Mouse (Mus musculus) olfactory bulb, adult 2 months (tissue): Measurements from ENCODE around the gene 5330417H12Rik. TPM values are rescaled to one million over a fixed set of nuclear protein-coding genes. Genes with fewer than 3 reads are reported as not detected.

Experiments
- H3K27ac ChIP-seq: fragments of 200-500 bp; 2 replicates; pipeline ENCODE4 v1.5.1; 2012; ENCODE audit warnings: low read depth, low read length; ENCODE audit not compliant: insufficient read depth
- H3K4me1 ChIP-seq: fragments of 200-500 bp; 2 replicates; pipeline ENCODE4 v1.6.1; 2012; ENCODE audit warnings: low read length; ENCODE audit not compliant: control insufficient read depth, insufficient read depth
- H3K4me3 ChIP-seq: fragments of 200-500 bp; 2 replicates; pipeline ENCODE4 v1.5.1; 2012; ENCODE audit warnings: mild to moderate bottlenecking, low read depth, low read length, moderate library complexity; ENCODE audit not compliant: insufficient read depth
- CTCF ChIP-seq: fragments of 200-500 bp; IDR thresholded peaks from 2 replicates; pipeline ENCODE4 v1.5.1; 2012; ENCODE audit warnings: low read depth, mild to moderate bottlenecking, low read length, moderate library complexity; ENCODE audit not compliant: insufficient read depth
- POLR2A ChIP-seq: fragments of 200-500 bp; IDR thresholded peaks from 2 replicates; pipeline ENCODE4 v1.6.1; 2012; ENCODE audit warnings: mild to moderate bottlenecking, low read depth, low read length, moderate library complexity; ENCODE audit not compliant: insufficient read depth
- WGBS: fragments of 180-500 bp; shearing (Covaris S2); methylation state at CpG from one replicate; pipeline ENCODE4 v1.1.7; 2018; 5-methylcytosine and 5-hydroxymethylcytosine counted together
- polyA plus RNA-seq: library from polyadenylated mRNA; stranded (reverse); fragments of >200 nt; gene quantifications from 2 replicates; pipeline ENCODE4 v1.2.4, GENCODE M21; 2012; ENCODE audit warnings: low replicate concordance; ENCODE audit not compliant: missing spikeins, insufficient read depth, insufficient read length

5330417H12Rik gene
- polyA plus RNA-seq, result not detected in 2 replicates

DNA sequence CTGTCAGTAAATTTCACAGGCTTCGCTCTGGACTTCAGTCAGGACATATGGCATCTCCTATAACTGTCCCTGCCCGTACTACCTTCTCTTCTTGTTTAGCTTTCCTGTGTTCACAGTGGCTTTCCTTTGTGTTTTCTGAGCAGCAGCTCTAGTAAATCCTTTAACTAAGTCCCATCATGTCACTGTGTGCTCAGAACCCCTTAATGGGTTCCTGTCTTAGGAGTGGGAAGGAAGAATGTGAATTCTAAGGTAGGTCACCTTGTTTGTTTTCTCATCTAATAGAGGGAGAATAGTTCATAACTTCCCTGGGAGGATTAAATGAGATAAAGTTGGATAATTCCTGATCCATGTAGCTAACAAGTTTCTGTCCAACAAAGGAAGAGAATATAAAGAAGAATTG lies at the start of gene 5330417H12Rik:
5330417H12Rik (minus strand) TSS at position 101 of the 400 bp plus-strand sequence.
- 90% methylated on average over 2 of the region's 2 CpGs for WGBS
- Histone ChIP-seq H3K4me1 (no peaks in the 10 kb centered on the region), H3K4me3 (no peak within 1 kb of the TSS), H3K27ac (no peak within 1 kb of the TSS)
- TF ChIP-seq POLR2A, result no peak

DNA sequence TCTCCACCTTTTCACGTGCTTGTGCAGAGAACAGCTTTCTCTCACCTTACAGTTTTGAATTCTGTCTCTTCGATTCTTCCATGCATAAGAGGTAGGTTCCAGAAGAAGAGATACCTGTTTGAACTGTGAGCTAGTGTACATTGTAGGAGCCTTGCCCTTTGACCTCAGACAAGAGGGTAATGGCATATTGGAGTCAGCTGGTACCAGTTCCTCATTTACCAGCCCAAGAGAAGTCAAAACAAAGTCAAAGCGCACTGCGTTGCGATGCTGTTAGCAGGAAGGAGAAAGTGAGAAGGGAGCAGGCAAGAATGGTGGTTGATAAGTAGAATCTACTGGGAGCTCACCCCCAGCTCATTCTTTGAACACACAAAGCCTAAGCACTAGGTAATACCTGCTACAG lies 43.6 kb upstream of the 5330417H12Rik start:
- no peak overlapping the region for H3K4me3 ChIP-seq
- no peak overlapping the region for H3K27ac ChIP-seq
- WGBS, result 94% methylated on average over 5 of the region's 5 CpGs
- TF ChIP-seq POLR2A (no peak), CTCF (no peak)
- peaks cover 22% of the 10 kb centered on the region for H3K4me1 ChIP-seq

DNA sequence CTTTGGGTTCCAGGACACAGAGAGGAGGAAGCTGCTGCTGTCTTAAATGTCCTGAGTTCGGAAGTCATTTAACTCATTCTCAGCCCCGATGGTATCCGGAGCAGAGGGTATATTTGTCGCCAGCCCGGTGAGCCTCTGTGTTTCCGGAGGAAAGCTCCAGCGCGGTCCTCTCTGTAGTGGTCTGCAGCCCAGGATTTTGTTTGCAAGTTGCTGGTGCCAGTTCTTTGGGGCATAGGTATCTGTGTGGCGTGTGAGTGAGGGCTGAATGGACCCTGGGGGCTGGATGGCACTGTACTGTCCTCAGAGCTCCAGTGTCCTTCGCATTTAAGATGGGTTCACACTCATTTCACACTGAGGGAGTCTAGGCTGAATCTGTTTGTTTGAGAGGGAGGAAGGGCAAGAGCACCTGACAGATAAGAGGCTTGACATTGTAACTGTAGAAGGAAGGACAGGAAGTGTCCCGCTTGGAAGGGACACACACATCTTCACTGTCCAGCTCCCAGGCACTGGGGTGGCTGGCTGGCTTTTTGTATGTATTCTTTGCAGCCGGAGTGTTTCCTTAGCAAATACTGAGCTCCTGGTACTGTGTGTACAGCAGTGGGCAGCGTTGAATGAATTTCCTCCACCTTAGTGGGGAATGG lies 41.4 kb upstream of the 5330417H12Rik start:
- peak overlapping the region; percentile 38 for H3K27ac ChIP-seq
- H3K4me3 ChIP-seq, result peak overlapping the region; percentile 34
- peaks cover 22% of the 10 kb centered on the region for H3K4me1 ChIP-seq
- no peak for TF ChIP-seq POLR2A
- TF ChIP-seq CTCF, result no peak
- 25% methylated on average over 13 of the region's 13 CpGs for WGBS

DNA sequence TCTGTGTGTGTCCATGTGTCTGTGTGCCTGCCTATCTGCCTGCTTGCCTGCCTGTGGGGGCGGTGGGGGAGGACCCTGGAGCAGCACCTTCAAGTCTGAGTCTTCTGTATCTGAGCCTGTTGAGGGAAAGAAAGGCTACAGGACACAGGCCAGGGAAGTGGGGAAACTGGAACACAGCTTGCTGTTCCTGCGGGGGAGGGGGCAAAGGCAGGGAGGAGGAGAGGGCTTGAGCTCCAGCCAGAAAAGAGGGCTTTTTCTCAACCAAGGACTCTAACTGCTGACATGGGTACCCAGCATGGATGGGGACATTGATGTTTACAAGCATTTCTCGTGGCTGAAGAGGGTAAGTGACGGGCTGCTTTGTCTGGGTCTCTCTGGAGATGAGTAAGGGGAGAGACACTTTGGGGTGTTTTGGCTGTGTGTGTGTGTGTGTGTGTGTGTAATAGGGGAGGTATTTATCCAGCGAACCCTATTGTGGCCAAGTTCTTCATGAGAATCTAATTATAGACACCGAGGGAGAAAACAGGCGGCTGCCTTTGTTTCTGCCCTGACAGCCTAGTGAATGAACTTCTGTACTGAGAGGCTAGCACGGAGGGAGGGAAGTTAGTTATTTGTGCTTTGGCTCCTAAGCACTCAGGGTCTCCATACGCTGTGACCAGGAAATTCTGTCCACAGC lies 40.8 kb upstream of the 5330417H12Rik start:
- no peak for TF ChIP-seq CTCF
- TF ChIP-seq POLR2A, result no peak
- WGBS, result 12% methylated on average over 9 of the region's 9 CpGs
- peaks cover 22% of the 10 kb centered on the region for H3K4me1 ChIP-seq
- H3K4me3 ChIP-seq, result peak overlapping the region; percentile 34
- H3K27ac ChIP-seq, result peak overlapping the region; percentile 77

DNA sequence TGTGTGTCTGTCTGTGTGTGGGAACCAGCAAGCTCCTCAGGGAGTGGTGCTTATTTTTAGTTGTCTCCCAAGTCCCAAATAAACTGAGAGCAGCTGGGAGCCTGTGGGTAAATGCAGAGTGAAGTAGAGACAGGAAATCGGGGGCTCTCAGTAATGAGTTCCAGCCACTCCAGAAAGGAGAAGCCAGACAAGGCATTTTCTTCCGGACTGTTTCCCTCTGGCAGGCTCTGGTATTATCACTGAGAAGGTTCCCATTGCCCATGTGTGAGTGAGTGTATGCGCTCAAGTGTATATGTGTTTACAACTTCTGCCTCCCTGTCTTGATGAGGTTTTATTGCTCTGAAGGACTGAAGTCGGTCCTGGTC lies 40.2 kb upstream of the 5330417H12Rik start:
- whole genome bisulfite sequencing, result 36% methylated on average over 4 of the region's 4 CpGs
- Histone ChIP-seq H3K4me3 (0 out of 2 replicates have a peak overlapping the region, but pooled peaks have one; percentile 11), H3K27ac (peak overlapping the region; percentile 77), H3K4me1 (peaks cover 22% of the 10 kb centered on the region)
- no peak for TF ChIP-seq POLR2A
- no peak for TF ChIP-seq CTCF

DNA sequence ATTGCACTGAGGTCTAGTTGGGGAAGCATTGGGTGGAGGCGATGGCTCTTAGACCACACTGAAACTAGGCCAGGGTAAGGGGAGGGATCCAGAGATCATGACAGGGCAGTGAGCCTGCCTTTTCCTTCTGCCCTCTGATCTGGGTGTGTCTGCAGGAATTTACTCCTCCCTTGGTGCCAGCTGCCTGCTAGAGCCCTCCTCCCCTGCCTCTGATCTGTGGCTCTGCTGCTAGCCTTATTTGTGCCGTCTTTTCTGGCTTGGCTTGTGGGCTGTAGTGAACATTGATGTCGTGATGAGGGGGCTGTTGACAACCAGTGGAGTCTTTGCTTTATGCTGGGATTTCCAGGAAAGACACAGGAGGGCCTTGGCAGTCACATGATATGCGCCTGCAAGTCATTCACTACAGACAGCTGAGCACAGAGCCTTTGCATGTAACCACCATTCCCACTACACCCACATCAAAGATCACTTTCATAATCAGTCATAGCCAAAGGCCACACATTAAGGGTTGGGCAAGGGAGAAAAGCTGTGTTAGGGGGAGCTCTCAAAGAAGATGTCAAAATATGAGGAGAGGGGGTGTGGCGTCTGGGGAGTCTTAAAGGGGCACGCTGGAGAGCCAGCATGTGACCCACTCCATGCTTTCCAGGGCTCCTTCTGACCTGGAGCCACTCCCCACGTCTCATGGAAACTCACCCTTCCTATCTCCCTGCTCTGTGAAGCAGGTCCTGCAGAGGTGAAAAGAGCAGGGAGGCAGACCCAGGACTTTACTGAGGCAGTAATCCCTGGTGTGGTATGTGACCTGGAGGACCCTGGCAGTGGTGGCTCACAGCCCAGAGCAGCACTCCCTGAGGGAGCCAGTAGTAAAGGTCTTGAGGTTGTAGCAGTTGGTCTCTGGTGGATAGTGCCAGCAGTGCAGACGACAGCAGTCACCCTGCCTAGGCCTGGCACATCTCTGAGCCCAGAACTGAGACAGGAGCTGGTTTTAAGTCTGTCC lies 39.4 kb upstream of the 5330417H12Rik start:
- peak overlapping the region; percentile 77 for H3K27ac ChIP-seq

DNA sequence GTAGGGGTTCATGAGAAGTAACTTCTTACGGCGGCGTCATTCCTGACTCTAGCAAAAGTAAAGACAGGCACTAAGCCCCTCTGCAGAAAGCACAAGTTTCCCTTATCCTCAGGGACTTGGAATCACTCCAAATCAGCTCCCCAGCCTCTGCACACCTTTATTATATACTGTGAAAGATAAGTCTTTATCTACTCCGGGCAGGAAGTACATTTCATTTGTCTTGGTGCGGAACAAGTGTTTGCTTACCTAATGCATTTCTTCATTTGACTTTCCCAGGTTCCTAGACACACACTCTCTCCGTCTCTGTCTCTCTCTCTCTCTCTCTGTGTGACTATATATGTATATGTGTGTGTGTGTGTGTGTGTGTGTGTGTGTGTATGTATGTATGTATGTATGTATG lies 38.7 kb upstream of the 5330417H12Rik start:
- WGBS, result 90% methylated on average over 6 of the region's 6 CpGs

More for the DNA sequence above, 39.4 kb upstream of the 5330417H12Rik start:
- 62% methylated on average over 8 of the region's 8 CpGs for WGBS
- Histone ChIP-seq H3K4me1 (peaks cover 22% of the 10 kb centered on the region), H3K4me3 (no peak overlapping the region)
- TF ChIP-seq POLR2A, result no peak
- no peak for TF ChIP-seq CTCF

DNA sequence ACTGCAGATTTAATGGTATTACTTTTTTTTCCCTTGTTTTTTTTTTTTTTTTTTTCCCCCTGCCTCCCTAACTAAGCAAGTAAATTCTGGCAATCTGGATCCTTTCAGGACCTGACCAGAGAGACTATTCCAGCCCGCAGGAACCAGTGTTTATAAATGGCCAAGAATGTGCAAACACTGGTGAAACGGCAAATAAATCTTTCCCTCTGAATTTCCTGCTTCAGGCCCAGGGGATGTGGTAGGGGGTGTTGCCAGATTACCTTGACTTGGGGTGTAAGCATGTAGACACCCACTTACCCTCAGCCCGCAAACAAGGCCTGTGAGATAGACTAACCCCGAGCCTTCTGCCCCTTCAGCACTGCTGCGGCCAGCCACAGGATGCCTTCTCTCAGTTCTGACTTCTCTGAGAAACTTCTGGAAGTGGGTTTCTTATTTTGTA lies 36.9 kb upstream of the 5330417H12Rik start:
- H3K4me1 ChIP-seq, result peaks cover 22% of the 10 kb centered on the region
- 84% methylated on average over 5 of the region's 5 CpGs for whole genome bisulfite sequencing
- H3K27ac ChIP-seq, result no peak overlapping the region
- no peak overlapping the region for H3K4me3 ChIP-seq
- no peak for TF ChIP-seq POLR2A
- no peak for TF ChIP-seq CTCF

More for the DNA sequence above, 38.7 kb upstream of the 5330417H12Rik start:
- H3K4me3 ChIP-seq, result no peak overlapping the region
- TF ChIP-seq POLR2A (no peak), CTCF (no peak)
- H3K27ac ChIP-seq, result no peak overlapping the region
- H3K4me1 ChIP-seq, result peaks cover 22% of the 10 kb centered on the region
